Mouse (Mus musculus) central nervous system, embryonic 11.5 days (tissue): ENCODE measurements around the gene Ccr4. TPM values are rescaled to one million over a fixed set of nuclear protein-coding genes. Genes with fewer than 3 reads are reported as not detected.

Experiments
- polyA plus RNA-seq: library from polyadenylated mRNA; depleted of rRNA; stranded (reverse); fragments of >200 nt; gene quantifications from 2 replicates; pipeline ENCODE4 v1.2.3, GENCODE M21; 2012; rRNA removed

The Ccr4 gene
- 0.05 and 0.07 TPM in 2 replicates for polyA plus RNA-seq

GRCm38 (mm10) chr9:114504816-114505215 is at the start of gene Ccr4:
Ccr4 (minus strand) TSS chr9:114504916.

GRCm38 (mm10) chr9:114515364-114515763 is 10.6 kb upstream of the Ccr4 start, which contains the start of gene C130032M10Rik:
C130032M10Rik (plus strand) TSS chr9:114515697.

Other genes with a start within 250 kb of the Ccr4 start
- gene Bcl2a1c, start 174.8 kb downstream of the Ccr4 start, polyA plus RNA-seq, result not detected in 2 replicates
- 37.2 and 57.9 TPM in 2 replicates for gene Crtap, start 114.2 kb downstream of the Ccr4 start, polyA plus RNA-seq
- 11.8 and 17.5 TPM in 2 replicates for gene Glb1, start 103.8 kb downstream of the Ccr4 start, polyA plus RNA-seq
- gene Tmppe, start 103.8 kb downstream of the Ccr4 start, polyA plus RNA-seq, result 3.9 and 4.2 TPM in 2 replicates
- gene C130032M10Rik, start 10.8 kb upstream of the Ccr4 start, polyA plus RNA-seq, result 0.12 TPM in 1 of 2 replicates, not detected in the other
- 2.8 and 2.9 TPM in 2 replicates for gene Trim71, start 59.5 kb upstream of the Ccr4 start, polyA plus RNA-seq
- gene Cnot10, start 135.3 kb upstream of the Ccr4 start, polyA plus RNA-seq, result 70.4 and 82.1 TPM in 2 replicates
- gene Dync1li1, start 183.9 kb upstream of the Ccr4 start, polyA plus RNA-seq, result 57.8 and 58.4 TPM in 2 replicates
- gene Cmtm6, start 226.2 kb upstream of the Ccr4 start, polyA plus RNA-seq, result 15.9 and 20.5 TPM in 2 replicates